Mouse (Mus musculus) midbrain, embryonic 15.5 days (tissue): Measurements from ENCODE around the gene Ifna6. TPM values are rescaled to one million over a fixed set of nuclear protein-coding genes. Genes with fewer than 3 reads are reported as not detected.
"Not testable (repeated sequence)": the region's sequence is repeated elsewhere in the genome, so short reads cannot be mapped to it uniquely, and the experiment has no call there.

ENCODE experiments used
- ATAC-seq: fragments of 200-750 bp; cut with Nextera tagmentation; replicated peaks from 2 replicates; pipeline ENCODE4 v1.8.0; 2017; ENCODE audit warnings: moderate TSS enrichment
- H3K27ac ChIP-seq: fragments of 300-500 bp; sonication (generic); 2 replicates; pipeline ENCODE4 v1.5.1; 2015; ENCODE audit warnings: mild to moderate bottlenecking, inconsistent platforms
- H3K27me3 ChIP-seq: fragments of 300-500 bp; sonication (generic); replicated peaks from 2 replicates; pipeline ENCODE4 v1.6.1; 2015; ENCODE audit warnings: inconsistent platforms
- H3K36me3 ChIP-seq: fragments of 300-500 bp; sonication (generic); replicated peaks from 2 replicates; pipeline ENCODE4 v1.6.1; 2015; ENCODE audit warnings: inconsistent platforms
- H3K4me1 ChIP-seq: fragments of 300-500 bp; sonication (generic); 2 replicates; pipeline ENCODE4 v1.6.1; 2015; ENCODE audit warnings: inconsistent platforms
- H3K4me2 ChIP-seq: fragments of 300-500 bp; sonication (generic); 2 replicates; pipeline ENCODE4 v1.6.1; 2015; ENCODE audit warnings: inconsistent platforms, mild to moderate bottlenecking, moderate library complexity
- H3K4me3 ChIP-seq: fragments of 300-500 bp; sonication (generic); 2 replicates; pipeline ENCODE4 v1.5.1; 2015; ENCODE audit warnings: mild to moderate bottlenecking, inconsistent platforms
- H3K9ac ChIP-seq: fragments of 300-500 bp; sonication (generic); 2 replicates; pipeline ENCODE4 v1.6.1; 2015; ENCODE audit warnings: mild to moderate bottlenecking, inconsistent platforms
- H3K9me3 ChIP-seq: fragments of 300-500 bp; sonication (generic); 2 replicates; pipeline ENCODE4 v1.6.1; 2016; ENCODE audit warnings: inconsistent platforms
- WGBS: fragments of 180-500 bp; shearing (Covaris S2); methylation state at CpG from one replicate; pipeline ENCODE4 v1.1.7; 2015; ENCODE audit warnings: mixed read lengths; 5-methylcytosine and 5-hydroxymethylcytosine counted together
- polyA plus RNA-seq: library from polyadenylated mRNA; unstranded; fragments of >200 nt; fragmentation: Nextera tagmentation; extraction: Ambion mirVana; gene quantifications from 2 replicates; pipeline ENCODE4 v1.2.1, GENCODE M21; 2015

Gene Ifna6
- polyA plus RNA-seq, 1 experiment from 2014 or later = not detected

DNA sequence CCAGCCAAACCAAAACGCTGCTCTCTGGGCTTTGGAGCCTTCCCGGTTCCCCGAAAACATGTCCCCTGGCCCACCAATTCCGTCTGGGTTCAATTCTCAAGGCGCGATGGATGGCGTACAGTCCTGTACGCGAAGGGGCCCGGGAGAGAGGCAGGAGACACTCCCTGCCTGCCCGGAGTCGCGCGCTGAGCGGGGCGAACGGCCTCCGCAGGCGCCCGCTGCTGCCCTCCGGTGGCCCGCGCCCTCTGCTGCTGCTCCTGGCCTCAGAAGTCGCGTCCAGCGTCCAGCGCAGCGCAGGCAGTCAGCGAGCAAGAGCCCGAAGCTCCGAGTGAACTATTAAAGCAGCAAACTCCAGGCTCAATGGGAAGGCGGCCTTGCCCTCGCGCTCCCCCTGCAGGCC, 21.5 kb upstream of the Ifna6 start:
- H3K27ac ChIP-seq, ATAC-seq, H3K9ac ChIP-seq, H3K9me3 ChIP-seq, H3K4me1 ChIP-seq, H3K27me3 ChIP-seq, H3K36me3 ChIP-seq: not testable (repeated sequence)
- H3K4me2 ChIP-seq = peak overlapping the region; percentile 43
- peak overlapping the region; percentile 22; the same call in 1 of the 2 replicates for H3K4me3 ChIP-seq
- 0% methylated on average over 1 of the region's 34 CpGs for WGBS

GRCm38 (mm10) chr4:88815928-88816327, 11.3 kb upstream of the Ifna6 start, which contains the start of gene Ifna7:
Ifna7 (plus strand) TSS chr4:88816228.
- Histone ChIP-seq H3K4me1 (no peaks in the 10 kb centered on the region), H3K4me2 (no peak within 1 kb of the TSS), H3K27ac (no peak within 1 kb of the TSS), H3K9ac (no peak within 1 kb of the TSS), H3K36me3 (no peaks in the 10 kb centered on the region), H3K27me3 (no peaks in the 10 kb centered on the region), H3K9me3 (no peaks in the 10 kb centered on the region), H3K4me3 (no peak within 1 kb of the TSS)
- ATAC-seq = no peak
- WGBS = 61% methylated on average over 3 of the region's 3 CpGs

DNA sequence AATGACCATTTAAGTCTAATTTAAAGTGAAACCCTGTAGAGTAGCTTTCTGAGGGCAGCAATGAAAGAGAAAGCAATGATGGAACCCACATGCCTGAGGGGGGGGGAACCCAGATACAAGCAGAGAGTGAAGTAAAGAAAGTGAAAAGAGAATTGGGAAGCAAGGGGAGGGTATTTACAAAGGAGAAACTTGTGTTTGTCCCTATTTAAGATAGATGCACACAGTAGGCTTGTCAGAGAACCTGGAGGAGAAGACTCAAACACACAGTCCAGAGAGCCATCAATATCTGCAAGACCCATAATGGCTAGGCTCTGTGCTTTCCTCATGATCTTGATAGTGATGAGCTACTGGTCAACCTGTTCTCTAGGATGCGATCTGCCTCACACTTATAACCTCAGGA, 7.6 kb upstream of the Ifna6 start, which contains the start of gene Ifna11:
Ifna11 (plus strand) TSS at position 301 of the 400 bp plus-strand sequence.
- WGBS = 70% methylated on average over 1 of the region's 1 CpGs
- Histone ChIP-seq H3K27ac (no peak within 1 kb of the TSS), H3K36me3 (no peaks in the 10 kb centered on the region), H3K27me3 (no peaks in the 10 kb centered on the region), H3K4me1 (no peaks in the 10 kb centered on the region), H3K4me3 (no peak within 1 kb of the TSS), H3K4me2 (no peak within 1 kb of the TSS), H3K9me3 (no peaks in the 10 kb centered on the region), H3K9ac (no peak within 1 kb of the TSS)
- no peak for ATAC-seq

GRCm38 (mm10) chr4:88822995-88823394, 4.2 kb upstream of the Ifna6 start:
- H3K4me3 ChIP-seq = no peak overlapping the region
- ATAC-seq = no peak
- H3K9me3 ChIP-seq = no peaks in the 10 kb centered on the region
- no peaks in the 10 kb centered on the region for H3K36me3 ChIP-seq
- no peak overlapping the region for H3K27ac ChIP-seq
- no peaks in the 10 kb centered on the region for H3K27me3 ChIP-seq
- WGBS = 33% methylated on average over 4 of the region's 4 CpGs
- no peak overlapping the region for H3K9ac ChIP-seq
- no peak overlapping the region for H3K4me2 ChIP-seq
- H3K4me1 ChIP-seq = no peaks in the 10 kb centered on the region

- Histone ChIP-seq H3K9me3 (no peaks in the 10 kb centered on the region), H3K27ac (no peak overlapping the region), H3K9ac (no peak overlapping the region), H3K4me1 (no peaks in the 10 kb centered on the region), H3K4me3 (no peak overlapping the region), H3K4me2 (no peak overlapping the region), H3K36me3 (no peaks in the 10 kb centered on the region), H3K27me3 (no peaks in the 10 kb centered on the region)
- 24% methylated on average over 4 of the region's 4 CpGs for WGBS
- ATAC-seq = no peak
Observed at GRCm38 (mm10) chr4:88830523-88830922, 3.3 kb downstream of the Ifna6 start.

DNA sequence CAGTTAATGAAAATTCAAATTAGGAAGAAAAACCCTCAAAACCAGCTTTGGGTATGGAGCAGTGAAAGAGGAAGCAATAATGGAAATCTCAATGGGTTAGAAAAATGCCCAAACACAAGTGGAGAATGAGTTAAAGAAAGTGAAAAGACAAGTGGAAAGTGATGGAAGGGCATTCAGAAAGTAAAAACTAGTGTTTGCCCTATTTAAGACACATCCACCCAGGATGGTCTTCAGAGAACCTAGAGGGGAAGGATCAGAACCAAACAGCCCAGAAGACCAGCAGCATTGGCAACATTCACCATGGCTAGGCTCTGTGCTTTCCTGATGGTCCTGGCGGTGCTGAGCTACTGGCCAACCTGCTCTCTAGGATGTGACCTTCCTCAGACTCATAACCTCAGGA, 8.0 kb downstream of the Ifna6 start, which contains the start of gene Ifna5:
Ifna5 (plus strand) TSS at position 301 of the 400 bp plus-strand sequence.
- not testable (repeated sequence) for H3K36me3 ChIP-seq, ATAC-seq, H3K9me3 ChIP-seq, H3K4me1 ChIP-seq, H3K4me3 ChIP-seq, H3K9ac ChIP-seq, H3K27me3 ChIP-seq, H3K27ac ChIP-seq, H3K4me2 ChIP-seq
- WGBS = 67% methylated on average over 1 of the region's 1 CpGs

DNA sequence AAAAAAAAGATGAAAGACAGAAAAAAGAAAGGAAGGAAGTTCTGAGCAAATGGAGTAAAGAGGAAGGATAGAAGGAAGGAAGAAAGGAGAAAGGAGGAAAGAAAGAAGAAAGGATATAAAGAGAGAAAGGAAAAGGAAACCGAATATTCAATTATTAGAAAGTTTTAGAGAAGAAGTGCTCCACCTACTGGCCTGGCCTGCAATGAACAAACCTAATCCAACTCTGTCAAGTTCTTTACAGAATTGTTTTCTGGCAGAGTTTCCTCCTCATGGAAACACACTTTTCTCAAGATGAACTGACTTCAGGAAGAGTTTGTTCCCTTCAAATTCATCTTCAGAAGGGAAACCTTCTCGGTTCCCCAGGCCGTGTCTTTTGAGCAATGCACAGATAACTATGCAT, 11.6 kb downstream of the Ifna6 start:
- H3K9me3 ChIP-seq = no peaks in the 10 kb centered on the region
- H3K27ac ChIP-seq = no peak overlapping the region
- WGBS = 29% methylated on average over 3 of the region's 3 CpGs
- no peaks in the 10 kb centered on the region for H3K36me3 ChIP-seq
- H3K4me2 ChIP-seq = no peak overlapping the region
- no peak overlapping the region for H3K4me3 ChIP-seq
- no peaks in the 10 kb centered on the region for H3K4me1 ChIP-seq
- H3K9ac ChIP-seq = no peak overlapping the region
- H3K27me3 ChIP-seq = no peaks in the 10 kb centered on the region
- ATAC-seq = no peak

DNA sequence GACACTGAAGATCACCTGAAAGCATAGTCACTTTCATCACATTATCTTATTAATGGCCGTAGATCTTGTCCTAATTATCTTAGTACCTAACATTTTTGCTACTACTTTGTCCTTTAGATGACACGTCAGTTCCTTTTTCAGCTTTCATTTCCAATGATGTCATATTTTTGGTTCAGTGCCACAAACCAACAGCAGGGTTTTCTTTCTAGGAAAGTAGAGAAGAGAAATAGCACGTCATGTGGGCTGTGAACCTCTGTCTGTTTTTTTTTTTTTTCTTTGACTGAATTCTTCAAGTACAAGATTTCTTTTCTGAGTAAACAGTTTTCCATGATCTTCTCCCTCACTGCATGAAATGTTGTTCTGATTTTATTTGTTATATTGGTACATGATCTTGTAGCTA, 12.8 kb downstream of the Ifna6 start:
- Histone ChIP-seq H3K27me3 (no peaks in the 10 kb centered on the region), H3K4me1 (no peaks in the 10 kb centered on the region), H3K9ac (no peak overlapping the region), H3K4me3 (no peak overlapping the region), H3K36me3 (no peaks in the 10 kb centered on the region), H3K9me3 (no peaks in the 10 kb centered on the region), H3K27ac (no peak overlapping the region), H3K4me2 (no peak overlapping the region)
- 83% methylated on average over 3 of the region's 3 CpGs for WGBS
- ATAC-seq = no peak

GRCm38 (mm10) chr4:88841438-88841911, 14.3 kb downstream of the Ifna6 start, which contains the start of gene Ifna4:
Ifna4 (plus strand) TSS chr4:88841861.
- Histone ChIP-seq H3K4me2 (no peak within 1 kb of the TSS), H3K27ac (no peak within 1 kb of the TSS), H3K9ac (no peak within 1 kb of the TSS), H3K9me3 (no peaks in the 10 kb centered on the region), H3K36me3 (no peaks in the 10 kb centered on the region), H3K4me3 (no peak within 1 kb of the TSS), H3K4me1 (no peaks in the 10 kb centered on the region), H3K27me3 (no peaks in the 10 kb centered on the region)
- no peak for ATAC-seq
- WGBS = 44% methylated on average over 2 of the region's 2 CpGs

- H3K9me3 ChIP-seq = no peaks in the 10 kb centered on the region
- no peak overlapping the region for H3K4me2 ChIP-seq
- H3K9ac ChIP-seq = no peak overlapping the region
- no peak overlapping the region for H3K4me3 ChIP-seq
- no peak for ATAC-seq
- no peaks in the 10 kb centered on the region for H3K36me3 ChIP-seq
- no peak overlapping the region for H3K27ac ChIP-seq
- WGBS = 56% methylated on average over 2 of the region's 2 CpGs
- H3K27me3 ChIP-seq = no peaks in the 10 kb centered on the region
- H3K4me1 ChIP-seq = no peaks in the 10 kb centered on the region
Observed at GRCm38 (mm10) chr4:88845334-88845733, 18.1 kb downstream of the Ifna6 start.

- no peaks in the 10 kb centered on the region for H3K27me3 ChIP-seq
- no peaks in the 10 kb centered on the region for H3K4me1 ChIP-seq
- WGBS = 73% methylated on average over 1 of the region's 1 CpGs
Observed at GRCm38 (mm10) chr4:88849698-88850097, 22.5 kb downstream of the Ifna6 start, which contains the start of gene Ifna1. Ifna1 (plus strand) TSS chr4:88850087.

GRCm38 (mm10) chr4:88851026-88851763, 24.0 kb downstream of the Ifna6 start:
- no peak for ATAC-seq
- Histone ChIP-seq H3K4me1 (no peaks in the 10 kb centered on the region), H3K27ac (no peak overlapping the region), H3K4me3 (no peak overlapping the region), H3K36me3 (no peaks in the 10 kb centered on the region), H3K27me3 (no peaks in the 10 kb centered on the region), H3K4me2 (no peak overlapping the region), H3K9ac (no peak overlapping the region), H3K9me3 (no peaks in the 10 kb centered on the region)
- WGBS = 21% methylated on average over 4 of the region's 4 CpGs

More at GRCm38 (mm10) chr4:88849698-88850097, 22.5 kb downstream of the Ifna6 start, which contains the start of gene Ifna1:
- ATAC-seq = no peak
- Histone ChIP-seq H3K4me3 (no peak within 1 kb of the TSS), H3K27ac (no peak within 1 kb of the TSS), H3K36me3 (no peaks in the 10 kb centered on the region), H3K4me2 (no peak within 1 kb of the TSS), H3K9me3 (no peaks in the 10 kb centered on the region), H3K9ac (no peak within 1 kb of the TSS)

DNA sequence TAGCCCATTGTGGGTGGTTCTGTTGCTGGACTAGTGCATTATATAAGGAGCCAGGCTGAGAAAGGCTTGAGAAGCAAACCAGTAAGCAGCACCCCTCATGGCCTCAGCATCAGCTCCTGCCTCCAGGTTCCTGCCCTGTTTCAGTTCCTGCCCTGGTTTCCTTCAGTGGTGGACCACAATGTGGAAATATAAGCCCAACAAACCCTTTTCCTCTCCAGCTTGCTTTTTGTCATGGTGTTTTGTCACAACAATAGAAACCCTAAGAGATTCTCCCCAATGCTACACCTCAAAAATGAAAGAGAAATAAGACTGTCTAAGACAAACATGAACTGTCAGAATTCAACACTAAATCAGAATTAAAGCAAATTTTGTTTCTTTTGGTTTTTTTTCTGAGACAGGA, 32.0 kb downstream of the Ifna6 start:
- H3K9ac ChIP-seq = no peak overlapping the region
- no peak overlapping the region for H3K4me3 ChIP-seq
- ATAC-seq = no peak
- H3K27me3 ChIP-seq = no peaks in the 10 kb centered on the region
- H3K4me2 ChIP-seq = no peak overlapping the region
- H3K9me3 ChIP-seq = no peaks in the 10 kb centered on the region
- H3K27ac ChIP-seq = no peak overlapping the region
- H3K4me1 ChIP-seq = 0 out of 2 replicates have a peak, but pooled peaks cover 3% of the 10 kb centered on the region
- no peaks in the 10 kb centered on the region for H3K36me3 ChIP-seq
